Mouse (Mus musculus) ovary, adult 18-20 months (tissue): ENCODE data around the gene Pyurf.

ENCODE experiments used
- DNase-seq: peaks from one replicate; pipeline ENCODE4 v3.0.0; 2022; ENCODE audit warnings: low spot score, mixed read lengths

The Pyurf gene

DNA sequence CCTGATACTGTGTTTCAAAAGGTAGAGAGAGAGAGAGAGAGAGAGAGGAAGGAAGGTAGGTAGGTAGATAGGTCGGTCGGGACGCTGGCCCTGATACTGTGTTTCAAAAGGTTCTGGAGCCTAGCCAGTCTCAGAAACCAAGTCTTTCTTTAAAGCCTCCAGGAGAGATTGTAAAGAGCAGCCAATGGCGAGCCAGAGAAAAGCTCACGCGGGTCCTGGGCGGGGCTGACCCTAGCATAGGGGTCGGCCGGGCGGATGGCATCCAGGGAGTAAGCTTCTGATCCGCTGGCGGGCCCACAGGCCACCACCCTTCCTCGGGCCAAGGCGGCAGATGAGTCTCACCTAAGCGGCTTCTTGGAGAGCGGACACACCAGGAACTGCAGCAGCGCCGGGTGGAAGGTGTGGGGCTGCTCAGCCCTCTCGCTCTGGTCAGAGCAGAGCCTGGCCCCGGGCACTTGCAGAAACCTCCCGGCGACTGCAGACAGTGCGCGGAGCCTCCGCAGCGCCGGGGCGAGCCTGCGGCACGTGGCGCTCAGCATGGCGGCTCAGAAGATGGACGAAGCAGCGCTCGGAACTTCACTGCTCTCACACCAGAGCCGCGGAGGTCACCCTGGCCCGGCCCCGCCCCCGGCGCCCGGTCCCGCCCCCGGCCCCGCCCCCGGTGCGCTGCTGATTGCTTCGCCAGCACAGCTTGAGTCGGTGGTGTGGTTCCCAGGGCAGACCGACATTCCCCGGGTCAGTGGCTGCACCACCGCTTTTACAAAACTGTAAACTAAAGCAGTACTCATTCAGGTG, at the start of gene Pyurf:
TSS of gene Pyurf (minus strand) at position 612 of the 795 bp plus-strand sequence.
- DNase-seq = peak; percentile 74

DNA sequence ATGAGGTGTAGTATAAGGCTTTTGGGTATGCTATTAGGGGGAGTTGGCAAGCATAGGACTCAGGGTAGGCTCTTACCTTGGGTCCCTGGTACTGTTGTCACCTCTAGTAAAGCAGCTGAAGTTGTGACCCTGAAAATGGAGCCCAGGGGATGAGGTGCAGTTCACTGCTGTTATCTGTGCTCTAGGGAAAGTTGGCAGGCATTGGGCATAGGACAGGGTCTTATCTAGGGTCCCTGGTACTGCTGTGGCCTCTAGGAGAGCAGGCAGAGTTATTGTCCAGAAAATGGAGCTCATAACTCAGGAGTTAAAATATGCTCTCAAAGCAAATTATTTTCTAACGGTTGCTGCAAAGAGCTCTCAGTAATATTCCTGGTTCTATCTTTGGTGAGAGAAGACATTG, 29.5 kb upstream of the Pyurf start:
- no peak for DNase-seq

DNA sequence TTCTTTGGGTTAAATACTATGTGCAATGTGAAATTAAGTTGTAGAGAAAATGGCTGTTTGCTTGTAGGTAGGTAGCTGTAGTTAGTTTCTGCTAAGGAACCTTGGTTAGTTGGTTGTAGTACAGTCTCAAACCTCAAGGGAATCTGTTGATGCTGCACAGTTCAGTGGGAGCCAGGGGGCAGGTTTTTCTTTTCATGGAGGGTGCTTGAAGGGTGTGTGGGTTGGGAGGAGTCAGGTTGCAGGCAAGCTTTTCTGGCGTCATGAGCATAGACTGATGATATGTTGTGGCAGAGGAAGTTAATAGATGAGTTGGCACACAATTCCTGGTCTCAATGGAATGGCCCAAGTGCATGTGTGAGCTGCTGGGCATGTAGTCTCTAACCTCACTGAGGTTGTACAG, 19.8 kb upstream of the Pyurf start:
- no peak for DNase-seq

DNA sequence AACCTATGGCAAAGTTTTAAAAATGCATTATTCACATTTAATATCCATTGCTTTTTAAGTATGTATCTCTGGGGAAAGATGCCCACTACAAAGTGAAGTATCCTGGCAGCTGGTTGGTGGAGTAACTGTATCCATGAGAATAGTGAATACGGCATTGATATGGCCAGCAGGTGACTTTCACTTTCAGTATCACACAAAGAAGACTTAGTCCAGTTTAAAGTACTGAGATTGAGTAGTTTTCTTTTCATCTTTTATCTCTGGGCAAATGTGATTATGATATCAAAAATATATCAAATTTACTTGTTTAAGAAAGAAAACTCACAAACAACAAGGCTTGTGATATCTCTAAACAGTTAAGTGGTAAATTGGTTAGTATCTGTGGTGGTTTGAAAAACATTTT, 14.8 kb upstream of the Pyurf start:
- no peak for DNase-seq

DNA sequence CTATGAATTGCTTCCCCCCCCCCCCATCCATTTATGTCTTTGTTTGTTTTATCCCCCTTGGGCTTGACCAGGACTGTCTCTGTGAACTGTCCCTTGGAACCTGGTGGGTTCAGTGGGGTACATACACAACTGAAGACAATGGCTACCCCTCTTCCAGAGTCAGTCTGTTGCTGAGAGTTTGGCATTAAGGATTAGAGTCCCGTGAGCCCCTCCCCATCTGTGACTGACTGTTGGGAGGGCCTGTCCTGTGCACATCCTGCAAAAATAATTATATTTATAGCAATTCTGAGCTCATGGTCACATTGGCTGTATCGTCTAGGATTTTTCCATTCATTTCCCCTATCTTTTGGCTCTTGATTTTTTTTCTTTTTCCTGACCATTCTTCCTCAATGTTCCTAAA, 11.8 kb upstream of the Pyurf start:
- DNase-seq = no peak

DNA sequence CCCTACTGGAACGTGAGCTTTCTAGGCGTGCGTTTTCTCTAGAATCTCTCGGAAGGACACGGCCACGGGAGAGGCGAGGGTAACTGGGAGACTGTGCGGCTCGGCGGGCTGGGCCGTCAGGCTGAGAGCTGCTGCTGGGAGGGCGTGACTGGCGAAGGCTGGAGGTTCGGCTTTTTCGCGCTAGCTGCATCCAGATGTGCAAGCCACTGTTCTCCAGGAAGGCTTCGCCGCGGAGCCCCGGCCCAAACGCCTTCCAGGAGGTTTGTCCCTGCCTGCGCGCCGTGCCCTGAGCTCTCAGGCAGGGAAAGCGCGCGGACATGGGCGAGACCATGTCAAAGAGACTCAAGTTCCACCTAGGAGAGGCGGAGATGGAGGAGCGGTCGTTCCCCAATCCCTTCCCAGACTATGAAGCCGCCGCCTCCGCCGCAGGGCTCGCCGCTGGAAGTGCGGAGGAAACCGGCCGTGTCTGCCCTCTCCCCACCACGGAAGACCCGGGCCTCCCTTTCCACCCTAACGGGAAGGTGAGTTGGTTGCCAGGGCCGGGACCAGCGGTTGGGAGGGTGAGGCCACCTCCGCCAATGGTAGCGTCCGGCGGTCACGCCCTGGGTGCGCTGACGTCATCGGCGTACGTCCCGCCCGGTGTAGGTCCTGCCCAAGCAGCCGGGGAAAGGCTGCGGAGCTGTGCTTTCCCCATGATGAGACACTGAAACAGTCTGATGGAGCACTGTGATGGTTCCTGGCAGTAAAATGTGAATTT, 11.0 kb upstream of the Pyurf start:
- DNase-seq = peak; percentile 92

DNA sequence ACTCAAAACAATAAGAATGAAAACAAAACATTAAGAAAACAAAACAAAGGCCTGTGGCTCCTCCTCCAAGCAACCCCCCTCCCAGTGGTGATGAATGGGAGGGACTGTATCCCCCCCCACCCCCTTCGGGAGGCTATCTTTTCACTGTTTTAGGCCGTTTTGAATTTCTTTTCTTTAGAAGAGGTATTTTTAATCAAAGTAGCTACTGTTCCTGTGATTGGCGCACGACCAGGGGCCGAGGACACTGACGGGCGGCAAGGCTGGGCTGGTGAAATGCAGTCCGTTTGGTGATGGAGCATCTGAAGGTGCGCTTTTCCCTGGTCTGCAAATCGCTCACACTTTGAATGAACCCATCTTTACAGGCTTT, 10.5 kb upstream of the Pyurf start, which contains the start of gene Lancl2:
TSS of gene Lancl2 (plus strand) at position 165 of the 367 bp plus-strand sequence.
- DNase-seq = peak; percentile 3

DNA sequence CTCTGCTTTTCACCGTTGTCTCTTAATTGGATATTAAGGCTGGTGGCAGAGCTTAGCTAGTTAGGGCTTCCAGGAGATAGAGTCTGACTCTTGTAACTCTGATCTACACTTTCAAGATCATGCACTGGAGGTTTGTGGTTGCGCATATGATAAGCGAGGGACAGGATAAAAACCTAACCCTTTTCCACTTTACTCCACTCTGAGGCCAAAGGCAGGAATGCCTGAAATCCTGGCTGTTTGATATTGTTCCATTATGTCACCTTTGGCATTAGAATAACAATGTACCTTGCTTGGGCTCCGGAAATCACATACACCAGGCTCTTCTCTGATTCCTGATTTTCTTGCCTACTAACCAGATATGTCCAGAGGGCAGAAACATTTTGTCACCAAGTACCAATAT, 9.8 kb upstream of the Pyurf start:
- no peak for DNase-seq

DNA sequence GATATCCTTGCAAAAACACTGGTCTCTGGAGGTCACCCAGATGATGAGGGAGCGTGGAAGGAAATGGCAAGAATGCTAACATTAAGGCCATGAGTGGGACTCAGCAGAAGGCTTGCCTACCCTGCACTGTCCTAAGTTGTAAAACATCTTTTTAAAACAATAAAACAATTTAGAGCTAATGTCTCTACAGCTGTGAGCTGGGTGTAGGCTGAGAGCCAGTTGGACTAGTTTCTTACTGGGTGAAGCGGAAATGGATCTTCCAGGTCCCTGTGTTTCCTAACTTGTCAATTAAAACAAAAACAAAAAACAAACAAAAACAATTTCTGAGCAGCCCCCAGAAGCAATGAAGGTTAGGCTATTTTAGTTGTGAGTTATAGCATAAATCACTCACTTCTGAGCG, 1.2 kb upstream of the Pyurf start:
- no peak for DNase-seq

DNA sequence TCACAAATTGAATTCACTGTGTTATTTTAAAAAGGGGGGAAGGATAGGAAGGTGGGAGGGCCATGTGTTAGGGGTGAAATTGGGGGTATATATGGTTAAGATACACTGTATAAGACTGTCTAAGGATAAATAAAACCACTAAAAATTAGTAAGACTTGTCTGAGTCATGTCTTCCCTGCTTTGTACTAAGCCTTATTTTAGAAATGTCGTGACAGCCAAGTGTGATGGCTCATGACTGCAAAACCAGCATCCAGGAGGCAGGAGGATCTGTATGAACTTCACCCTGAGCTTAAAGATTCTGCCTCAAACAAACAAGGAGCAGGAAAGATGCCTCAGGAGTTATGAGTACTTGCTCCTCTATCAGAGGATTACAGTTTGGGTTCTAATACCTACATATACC, 7.7 kb downstream of the Pyurf start:
- DNase-seq = no peak

DNA sequence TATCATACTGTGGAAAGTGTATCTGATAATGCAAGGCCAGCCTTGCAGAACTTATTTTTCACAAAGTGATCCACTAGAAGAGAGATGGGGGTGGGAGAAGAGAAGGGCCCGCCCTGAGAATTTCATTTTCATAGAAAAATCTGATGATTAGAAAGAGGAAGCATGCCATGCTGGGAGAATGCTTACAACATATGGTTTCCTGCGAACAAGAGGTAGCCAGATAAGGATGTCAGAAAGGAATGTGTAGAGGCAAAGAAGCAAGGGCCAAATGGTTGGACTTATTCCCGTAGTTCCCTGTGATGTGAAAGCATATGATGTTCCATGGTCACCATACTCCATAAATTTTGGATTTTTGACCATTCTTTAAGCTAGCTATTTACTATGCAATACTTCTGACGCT, 30.6 kb downstream of the Pyurf start:
- DNase-seq = no peak

DNA sequence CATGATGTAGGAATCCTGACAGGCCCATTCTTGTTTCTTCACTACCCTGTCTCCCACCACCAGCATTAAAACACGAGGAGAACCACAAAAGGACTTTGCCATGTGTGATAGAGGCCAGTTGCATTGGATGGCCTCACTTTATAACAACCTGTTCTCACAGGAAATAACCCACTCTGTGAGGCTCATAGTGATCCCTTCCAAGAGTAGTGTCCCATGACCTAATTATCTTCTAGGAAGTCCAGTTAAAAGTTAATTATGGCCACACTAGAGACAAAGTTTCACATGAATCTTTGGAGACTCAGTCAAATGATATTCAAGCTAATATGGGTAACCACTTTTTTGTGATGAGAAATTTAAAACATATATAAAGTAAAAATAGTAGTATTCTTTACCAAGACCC, 44.6 kb downstream of the Pyurf start:
- DNase-seq = no peak

DNA sequence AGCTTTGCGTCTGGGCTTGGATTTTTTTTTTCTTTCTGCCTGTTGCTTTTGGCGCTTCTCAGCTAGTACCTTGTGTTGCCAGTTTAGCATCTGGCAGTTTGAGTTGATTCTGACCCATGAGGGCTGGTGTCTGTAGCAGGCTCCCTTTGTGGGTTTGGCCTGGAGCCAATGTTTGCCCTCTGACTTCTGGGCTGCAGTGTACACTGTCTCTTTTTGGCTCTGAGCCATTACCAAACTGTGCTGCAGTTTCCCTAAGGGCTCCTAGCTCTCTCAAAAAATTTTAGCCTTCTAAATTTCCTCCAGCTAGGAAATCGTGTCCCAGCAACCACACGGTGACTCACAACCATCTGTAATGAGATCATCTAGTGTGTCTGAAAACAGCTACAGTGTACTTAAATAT, 50.1 kb downstream of the Pyurf start:
- DNase-seq = peak; percentile 82

DNA sequence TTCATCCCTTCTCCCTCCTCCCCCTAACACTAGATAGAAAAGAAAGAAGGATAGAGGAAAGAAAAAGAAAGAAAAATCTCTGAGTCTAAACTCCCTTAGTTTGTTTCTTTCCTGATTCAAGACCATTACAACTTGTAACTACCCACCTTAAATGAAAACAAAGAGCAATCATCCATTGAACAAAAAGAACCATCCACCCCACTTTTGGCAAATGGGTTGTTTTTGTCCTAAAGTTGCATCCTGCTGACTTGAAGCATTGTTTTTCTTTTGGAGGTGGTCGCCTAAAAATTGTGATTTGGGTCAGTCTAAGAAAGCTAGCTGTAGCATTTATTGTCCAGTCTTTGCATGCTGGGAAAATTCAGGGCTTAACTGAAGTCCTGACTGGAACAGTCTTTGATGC, 52.3 kb downstream of the Pyurf start:
- no peak for DNase-seq
